Mouse (Mus musculus) megakaryocyte, embryonic 14.5 days (primary cell): ENCODE measurements around the gene Gm2a.

ENCODE experiments used
- FLI1 ChIP-seq: IDR thresholded peaks from 2 replicates; pipeline ENCODE4 v1.6.1; 2012; ENCODE audit warnings: low read length, inconsistent platforms, mixed read lengths
- GATA1 ChIP-seq: IDR thresholded peaks from 3 replicates; pipeline ENCODE4 v1.6.1; 2012; ENCODE audit warnings: mixed read lengths, low read length, inconsistent platforms, borderline replicate concordance

DNA sequence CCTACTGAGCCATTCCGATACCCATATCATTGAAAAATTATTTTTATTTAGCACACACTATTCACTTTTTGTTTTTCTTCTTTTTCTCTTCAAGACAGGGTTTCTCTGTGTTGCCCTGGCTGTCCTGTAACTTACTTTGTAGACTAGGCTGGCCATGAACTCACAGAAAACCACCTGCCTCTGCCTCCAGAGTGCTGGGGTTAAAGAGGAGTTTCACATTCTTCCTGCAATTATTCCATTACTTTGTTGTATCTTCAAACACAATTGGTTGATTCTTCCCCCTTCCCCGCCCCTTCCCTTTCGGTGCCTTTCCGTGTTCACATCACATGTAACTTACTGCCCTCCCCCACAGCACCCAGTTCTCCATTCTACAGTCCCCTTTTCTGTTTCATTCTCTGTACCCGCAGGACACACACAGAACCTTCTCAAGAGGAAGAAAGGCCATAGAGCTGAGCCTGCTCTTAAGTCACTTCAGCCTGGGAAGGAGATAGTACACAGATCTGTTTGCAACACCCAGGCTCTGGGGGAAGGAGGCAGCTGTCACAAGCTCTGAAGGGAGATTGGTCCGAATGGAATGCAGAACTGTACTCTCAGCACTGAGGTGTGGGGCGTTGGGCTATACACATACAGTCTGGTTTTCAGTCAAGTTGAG, 15.4 kb downstream of the Gm2a start:
- TF ChIP-seq GATA1 = no peak
- TF ChIP-seq FLI1 = no peak
